Mouse (Mus musculus) 3T3-L1 (cell line): Measurements from ENCODE around the gene Mageb3.
"Not testable (repeated sequence)": the region's sequence is repeated elsewhere in the genome, so short reads cannot be mapped to it uniquely, and the experiment has no call there.

Experiments
- DNase-seq: peaks from one replicate; pipeline ENCODE4 v3.0.0-alpha.2; 2015; ENCODE audit warnings: low read depth, low spot score

Mageb3 gene

GRCm38 (mm10) chr2:121955765-121956223 lies at the start of gene Mageb3, which contains the start of gene Ctdspl2:
Mageb3 (minus strand) TSS chr2:121956092.
Ctdspl2 (plus strand) TSS chr2:121956001.
- DNase-seq: peak; percentile 94

- DNase-seq: peak; percentile 65
Measured at GRCm38 (mm10) chr2:121995738-121996137, 39.8 kb upstream of the Mageb3 start.

GRCm38 (mm10) chr2:121957216-121957792 lies 1.4 kb upstream of the Mageb3 start:
- DNase-seq: peak; percentile 57

- peak; percentile 95 for DNase-seq
Measured at GRCm38 (mm10) chr2:121956224-121957018, 529 bp upstream of the Mageb3 start.

- peak; percentile 70 for DNase-seq
Measured at GRCm38 (mm10) chr2:121954971-121955656, 778 bp downstream of the Mageb3 start.

- no peak for DNase-seq
Measured at GRCm38 (mm10) chr2:121943364-121943763, 12.5 kb downstream of the Mageb3 start.

- not testable (repeated sequence) for DNase-seq
Measured at GRCm38 (mm10) chr2:121937624-121938023, 18.3 kb downstream of the Mageb3 start.

GRCm38 (mm10) chr2:121916047-121916970 lies 39.6 kb downstream of the Mageb3 start:
- DNase-seq: peak; percentile 89

- DNase-seq: no peak
Measured at GRCm38 (mm10) chr2:121909975-121910374, 45.9 kb downstream of the Mageb3 start.
